Mouse (Mus musculus): Measurements from ENCODE around the gene Tnfaip8l1.

The Tnfaip8l1 gene

DNA sequence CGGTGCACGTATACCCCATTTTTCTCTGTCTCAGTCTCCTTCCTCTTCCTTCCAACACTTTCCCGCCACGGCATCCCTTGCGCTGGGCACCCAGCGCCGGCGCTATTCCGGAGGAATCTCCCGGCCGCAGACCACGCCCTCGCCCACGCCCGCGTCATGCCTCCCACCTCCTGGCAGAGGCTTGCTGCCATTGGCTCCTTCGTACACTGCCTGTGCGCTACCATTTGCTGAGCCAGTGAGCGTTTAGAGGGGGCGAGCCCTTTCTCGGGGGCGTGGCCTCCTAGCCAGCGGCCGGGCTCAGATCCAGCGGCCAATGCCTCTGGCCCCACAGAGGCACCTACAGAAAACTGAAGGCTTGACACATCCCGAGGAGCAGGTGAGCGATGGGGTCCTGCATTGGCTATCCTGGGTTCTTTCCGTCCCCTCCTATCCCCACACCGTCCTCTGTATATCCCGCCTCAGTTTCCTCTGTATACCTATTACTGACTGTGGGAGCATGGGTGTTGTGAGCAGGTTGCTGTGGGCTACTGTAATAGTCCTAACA lies at the start of gene Tnfaip8l1:
Gene Tnfaip8l1, plus strand, starts transcription at position 247 of the 544 bp plus-strand sequence.
- peak; percentile 95 for DNase-seq

DNA sequence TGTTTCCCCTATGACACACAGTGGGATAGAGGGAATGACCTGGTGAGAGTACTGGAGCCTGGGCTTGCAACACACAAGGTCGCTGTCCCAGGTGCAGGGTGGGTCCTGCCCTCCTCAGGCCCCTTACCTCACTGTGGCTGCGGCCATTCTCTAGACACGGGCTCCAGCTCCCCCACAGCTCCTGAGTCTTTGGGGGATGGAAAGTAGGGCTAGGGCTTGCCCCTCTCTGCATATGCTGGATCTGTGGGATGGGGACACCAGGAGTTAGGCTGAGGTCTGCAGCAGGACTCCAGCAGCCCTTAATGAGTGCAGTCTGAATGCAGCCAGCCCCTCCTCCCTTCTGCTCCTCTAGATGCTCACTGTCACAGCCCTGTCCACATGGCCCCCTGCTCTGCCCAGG lies 49.5 kb upstream of the Tnfaip8l1 start:
- no peak for DNase-seq

DNA sequence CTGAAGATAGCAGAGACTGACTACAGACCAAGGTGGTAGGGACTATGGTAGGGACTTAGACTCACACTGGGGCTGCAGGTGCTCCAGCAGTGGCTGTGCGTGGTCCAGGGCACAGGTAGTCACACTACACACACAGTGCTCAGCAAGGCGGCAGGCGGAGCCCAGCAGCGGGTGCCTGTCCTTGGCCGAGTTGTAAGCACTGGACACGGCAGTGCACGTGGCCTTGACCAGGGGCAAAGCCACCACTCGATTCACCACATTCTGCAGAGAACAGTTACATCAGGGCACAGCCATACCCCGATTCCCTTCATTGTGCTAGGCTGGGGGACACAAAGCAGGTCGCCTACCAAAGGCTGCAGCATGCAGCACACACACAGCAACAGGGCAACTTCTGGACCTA lies 46.1 kb upstream of the Tnfaip8l1 start:
- no peak for DNase-seq

DNA sequence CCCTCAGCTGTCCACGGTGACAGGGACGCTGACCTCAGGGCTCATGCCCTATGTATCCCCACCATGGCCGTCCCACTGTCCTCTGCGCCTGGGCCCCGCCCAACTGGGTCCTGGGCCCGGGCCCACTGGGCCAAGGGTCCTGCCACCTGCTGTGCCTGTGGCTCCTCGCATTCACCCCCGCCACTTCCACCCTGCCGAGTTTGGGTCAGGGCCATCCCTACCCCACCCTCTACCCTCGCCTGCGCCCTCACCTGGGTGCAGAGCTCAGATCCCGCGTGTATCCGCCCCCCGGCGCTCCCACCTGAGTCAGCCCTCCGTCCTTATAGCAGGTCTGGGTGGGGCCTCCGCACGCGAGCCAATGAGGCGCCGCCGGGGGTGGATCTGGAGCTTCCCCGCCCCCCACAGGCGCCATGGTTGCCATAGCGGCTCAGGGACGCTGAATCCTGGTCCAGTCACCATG lies 45.0 kb upstream of the Tnfaip8l1 start, which contains the start of gene Plin5:
Gene Plin5, minus strand, starts transcription at position 346 of the 460 bp plus-strand sequence.
- DNase-seq = peak; percentile 74 to 85

DNA sequence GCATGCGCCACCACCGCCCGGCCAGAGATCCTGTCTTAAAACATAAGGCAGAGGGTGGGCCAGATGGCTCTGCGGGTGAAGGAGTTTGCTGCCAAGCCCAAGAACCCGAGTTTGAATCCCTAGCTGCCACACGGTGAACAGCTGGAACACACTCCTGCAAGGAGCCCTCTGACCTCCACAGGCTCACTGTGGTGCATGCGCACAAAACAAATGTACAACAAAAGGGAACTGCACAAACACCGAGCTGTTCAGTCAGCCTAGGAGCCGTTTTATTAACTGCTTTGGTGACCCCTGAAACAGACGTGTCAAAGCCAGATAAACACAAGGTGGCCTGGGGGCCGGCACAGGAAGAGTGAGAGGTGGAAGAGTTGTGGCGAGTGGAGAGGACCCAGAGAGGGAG lies 42.8 kb upstream of the Tnfaip8l1 start:
- DNase-seq = no peak

DNA sequence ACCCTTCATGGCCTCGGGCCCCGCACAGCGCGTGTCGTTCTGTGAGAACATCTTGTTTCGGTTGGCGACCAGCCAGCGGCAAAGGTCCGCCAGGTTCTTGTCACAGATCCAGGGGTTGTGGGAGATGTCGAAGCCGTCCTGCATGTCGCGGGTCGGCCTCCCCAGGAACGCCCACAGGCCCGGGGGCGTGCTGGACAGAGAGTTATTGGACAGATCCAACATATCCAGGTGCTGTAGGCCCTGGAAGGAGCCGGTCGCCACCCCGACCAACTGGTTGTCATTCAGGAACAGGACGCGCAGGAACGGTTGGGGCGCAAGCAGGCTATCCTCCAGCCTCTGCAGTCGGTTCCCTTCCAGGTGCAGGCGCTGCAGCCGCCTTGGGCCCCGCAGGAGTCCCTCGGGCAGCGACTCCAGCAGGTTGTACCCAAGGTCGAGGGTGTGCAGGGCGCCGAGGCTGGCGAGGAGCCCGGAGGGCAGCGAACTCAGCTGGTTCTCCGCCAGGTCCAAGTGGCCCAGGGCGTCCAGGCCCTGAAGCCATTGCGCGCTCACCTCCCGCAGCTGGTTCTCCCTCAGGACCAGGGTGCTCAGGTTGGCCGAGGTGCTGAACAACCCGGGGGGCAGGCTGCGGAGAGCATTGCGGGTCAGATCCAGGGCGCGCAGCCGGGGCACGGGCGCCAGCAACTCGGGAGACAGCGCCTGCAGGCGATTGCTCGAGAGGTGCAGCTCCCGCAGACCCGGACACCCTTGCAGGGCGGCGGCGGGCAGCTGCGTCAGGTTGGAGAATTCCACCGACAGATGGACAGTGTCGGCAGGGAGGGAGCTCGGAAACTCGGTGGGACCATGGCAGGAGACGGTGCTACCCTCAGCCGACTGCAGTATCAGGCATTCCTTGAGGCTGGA lies 42.0 kb upstream of the Tnfaip8l1 start:
- peak; percentile 82 to 84 for DNase-seq

DNA sequence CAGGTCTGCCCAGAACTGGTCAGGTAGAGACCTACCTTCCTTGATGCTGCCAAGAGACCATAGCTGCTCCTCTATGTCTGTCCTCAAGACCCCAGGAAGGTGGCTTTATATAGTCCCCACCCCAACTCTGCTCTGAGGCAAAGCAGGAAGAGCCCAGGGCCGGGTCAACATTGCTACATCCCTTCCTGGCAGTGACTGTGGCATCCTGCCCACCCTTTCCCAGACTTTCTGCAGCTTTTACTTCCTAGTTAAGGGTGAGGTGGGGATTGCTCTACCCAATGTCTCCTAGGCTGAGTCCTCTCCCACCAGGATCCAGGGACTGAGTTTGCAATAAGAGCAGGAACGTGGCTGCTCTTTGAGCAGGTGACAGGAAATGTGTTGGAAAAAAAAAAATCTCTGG lies 40.5 kb upstream of the Tnfaip8l1 start, which contains the start of gene Lrg1:
Gene Lrg1, minus strand, starts transcription at position 176 of the 400 bp plus-strand sequence.
- no peak for DNase-seq

DNA sequence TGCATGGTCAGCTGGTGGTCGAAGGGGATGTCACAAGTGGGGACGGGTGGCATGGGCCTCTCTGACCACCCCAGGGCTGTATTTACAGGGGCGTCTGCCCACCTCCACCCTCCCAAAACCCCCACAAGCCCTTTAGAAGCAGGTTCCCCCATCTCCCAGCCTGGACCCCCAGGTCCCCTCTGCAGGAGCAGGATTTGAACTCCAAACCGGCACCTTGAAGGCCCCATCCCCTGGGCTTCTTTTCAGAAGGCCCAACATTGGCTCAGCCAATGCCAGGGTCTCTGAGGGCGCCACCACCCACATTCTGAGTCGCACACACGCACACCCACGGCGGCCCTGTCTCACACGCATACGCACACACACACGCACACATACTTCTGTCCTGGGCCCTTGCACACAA lies 39.1 kb upstream of the Tnfaip8l1 start:
- no peak for DNase-seq

DNA sequence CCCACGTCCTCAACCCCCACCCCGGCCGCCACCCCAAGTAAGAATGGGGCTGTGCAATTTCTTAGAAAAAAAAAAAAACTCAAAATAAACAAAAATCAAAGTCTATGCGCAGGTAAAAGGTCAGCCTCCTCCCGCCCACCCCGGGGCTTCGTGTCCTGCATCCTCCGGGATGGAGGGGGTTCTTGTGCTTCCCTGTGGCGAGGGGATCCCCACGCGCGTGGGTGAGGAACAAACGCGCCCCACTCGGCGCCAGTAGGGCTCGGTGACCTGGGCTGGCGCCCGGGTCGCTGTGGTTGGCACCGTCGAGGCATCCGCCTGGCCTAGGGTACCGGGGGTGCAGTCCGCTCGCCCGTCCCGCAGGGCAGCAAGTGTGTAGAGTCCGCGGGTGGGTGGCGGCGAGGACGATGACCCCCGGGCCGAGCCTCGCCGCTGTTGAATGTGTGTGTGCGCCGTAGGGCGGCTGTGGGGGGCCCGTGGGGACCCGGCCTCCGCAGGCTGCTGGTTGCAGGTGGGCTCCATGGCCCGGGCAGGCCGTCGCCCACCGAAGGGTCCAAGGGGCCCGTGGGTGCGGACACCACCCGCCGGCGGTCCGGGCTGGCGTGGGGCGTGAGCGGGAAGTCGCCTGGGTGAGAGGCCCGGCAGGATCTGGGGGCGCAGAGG lies 38.5 kb upstream of the Tnfaip8l1 start:
- no peak for DNase-seq

DNA sequence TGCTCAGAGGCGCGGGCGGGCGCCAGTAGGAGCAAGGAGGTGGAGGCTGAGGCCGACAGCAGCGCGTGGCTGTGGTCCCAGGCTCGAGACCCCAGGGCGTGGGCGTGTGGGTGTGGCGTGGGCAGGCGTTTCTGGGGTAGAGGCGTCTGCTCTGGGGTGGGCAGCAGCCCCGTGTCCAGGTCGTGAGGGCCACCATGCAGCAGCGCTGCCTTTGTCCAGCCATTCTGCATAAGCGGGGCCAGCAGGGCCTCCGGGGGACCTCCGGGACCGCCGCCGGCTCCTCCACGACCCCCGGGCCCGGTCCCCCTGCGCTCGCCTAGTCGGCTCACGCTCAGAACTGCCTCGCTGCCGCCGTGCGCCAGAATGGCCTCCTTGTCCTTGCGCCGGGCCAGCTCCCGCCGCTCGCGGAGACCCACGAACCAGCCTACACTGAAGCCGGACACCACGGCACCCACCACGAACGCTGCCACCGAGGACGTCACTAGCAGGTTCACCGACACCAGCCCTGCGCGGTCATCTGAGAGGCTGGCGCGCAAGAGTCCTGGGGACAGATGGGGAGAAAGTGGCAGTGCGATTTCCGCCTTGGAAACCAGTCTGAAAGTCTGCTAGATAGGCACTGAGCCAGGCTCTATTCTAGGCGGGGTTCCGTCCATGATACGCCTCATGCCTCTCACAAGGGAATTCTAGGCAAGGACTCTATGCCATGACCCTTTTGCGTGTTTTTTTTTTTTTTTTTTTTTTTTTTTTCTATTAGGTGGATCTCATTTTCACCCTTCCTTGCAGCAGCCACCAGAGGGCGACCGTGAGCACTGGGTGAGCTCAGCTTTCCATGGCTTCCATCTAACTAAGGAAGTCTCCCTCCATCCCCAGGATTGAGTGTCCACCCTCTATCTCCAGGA lies 37.7 kb upstream of the Tnfaip8l1 start:
- peak in 1 of 2 experiments; percentile 53 for DNase-seq

DNA sequence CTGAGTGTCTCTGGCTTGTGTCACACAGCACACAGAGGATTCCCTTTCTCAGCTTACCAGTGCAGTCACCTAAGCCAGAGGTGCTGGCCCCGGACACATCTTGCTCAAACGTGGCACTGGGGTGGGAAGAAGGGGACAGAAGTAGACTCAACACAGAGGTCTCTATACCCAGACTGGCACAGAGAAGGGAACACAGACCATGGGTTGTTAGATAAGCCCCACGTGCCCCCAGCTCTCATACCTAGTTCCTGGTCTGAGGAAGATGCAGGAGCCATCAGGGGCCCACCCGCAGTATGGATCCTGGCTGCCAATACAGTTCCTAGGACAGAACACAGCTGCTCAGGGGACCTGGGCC lies 37.0 kb upstream of the Tnfaip8l1 start:
- DNase-seq = no peak

DNA sequence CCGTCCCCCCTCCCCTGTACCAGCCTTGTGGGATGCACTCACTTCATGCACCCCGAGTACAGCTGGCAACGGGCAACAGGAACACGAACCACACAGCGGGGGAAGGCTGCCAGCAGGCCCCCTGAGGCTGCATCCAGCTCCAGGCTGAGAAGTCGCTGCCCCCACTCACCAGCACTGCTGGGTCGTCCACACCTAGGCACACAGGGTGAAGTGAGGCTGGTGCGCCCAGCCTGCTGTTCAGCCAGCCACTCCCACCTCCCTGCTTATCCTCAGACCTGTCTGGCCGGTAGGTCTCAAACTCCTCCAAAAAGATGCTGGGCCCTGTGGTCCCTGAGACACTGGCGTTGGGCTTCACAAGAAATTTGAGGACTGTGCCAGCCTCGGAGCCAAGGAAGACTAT lies 36.1 kb upstream of the Tnfaip8l1 start:
- no peak for DNase-seq

DNA sequence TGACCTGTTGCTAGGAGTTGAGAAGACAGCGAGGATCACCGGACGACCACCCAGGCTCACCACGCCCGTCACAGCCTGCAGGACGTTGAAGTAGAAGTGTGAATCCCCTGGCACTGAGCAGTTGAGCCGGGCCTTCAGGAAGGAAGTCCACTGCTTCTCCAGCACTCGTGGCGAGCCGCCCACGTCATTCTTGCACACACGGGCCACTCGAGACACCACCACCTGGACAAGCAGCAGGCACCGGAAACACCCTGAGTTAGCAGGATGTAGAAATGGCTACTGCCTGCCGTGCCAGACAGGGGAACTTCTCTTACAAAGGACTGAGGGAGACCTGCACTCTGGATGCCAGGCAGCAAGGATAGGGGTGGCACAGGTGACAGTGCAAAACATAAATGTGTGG lies 34.0 kb upstream of the Tnfaip8l1 start:
- DNase-seq = peak in 1 of 2 experiments; percentile 4

DNA sequence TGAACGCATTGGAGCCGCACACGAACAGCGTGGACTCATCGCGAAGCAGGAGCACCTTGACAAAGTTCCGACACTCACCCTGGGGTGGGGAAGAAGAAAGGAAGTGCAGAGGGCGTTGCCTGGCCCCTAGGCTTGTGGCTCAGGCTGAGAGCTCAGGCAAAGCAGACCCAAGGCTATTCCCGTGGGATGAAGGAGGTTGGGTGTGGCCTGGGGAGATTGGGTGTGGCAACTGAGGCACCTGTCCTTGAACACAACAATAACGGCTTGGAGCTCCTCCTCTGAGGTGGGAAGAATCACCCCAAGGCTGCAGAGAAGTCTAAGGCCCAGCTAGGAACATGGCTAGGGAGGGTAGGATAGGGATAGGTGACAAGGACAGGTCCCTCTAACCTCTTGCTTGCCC lies 31.1 kb upstream of the Tnfaip8l1 start:
- no peak for DNase-seq

DNA sequence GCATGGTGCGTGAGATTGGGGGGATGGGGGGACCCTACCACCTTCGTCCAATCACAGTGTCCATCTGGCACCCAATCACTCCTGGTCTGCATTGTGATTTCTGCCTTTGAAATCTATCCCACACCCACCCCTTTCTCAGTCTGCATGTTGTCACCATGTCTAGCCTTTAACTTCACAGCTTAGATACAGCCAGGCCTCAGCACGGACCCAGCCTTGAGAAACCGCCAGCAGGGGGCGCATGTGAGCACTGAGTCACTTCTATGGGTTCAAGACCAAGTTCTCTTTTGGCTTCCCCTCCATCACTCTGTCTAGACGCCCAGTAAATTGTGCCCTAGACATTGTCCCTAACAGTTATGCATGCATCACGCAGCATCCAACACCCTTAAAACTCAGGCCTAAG lies 30.5 kb upstream of the Tnfaip8l1 start:
- peak in 1 of 2 experiments; percentile 78 for DNase-seq

DNA sequence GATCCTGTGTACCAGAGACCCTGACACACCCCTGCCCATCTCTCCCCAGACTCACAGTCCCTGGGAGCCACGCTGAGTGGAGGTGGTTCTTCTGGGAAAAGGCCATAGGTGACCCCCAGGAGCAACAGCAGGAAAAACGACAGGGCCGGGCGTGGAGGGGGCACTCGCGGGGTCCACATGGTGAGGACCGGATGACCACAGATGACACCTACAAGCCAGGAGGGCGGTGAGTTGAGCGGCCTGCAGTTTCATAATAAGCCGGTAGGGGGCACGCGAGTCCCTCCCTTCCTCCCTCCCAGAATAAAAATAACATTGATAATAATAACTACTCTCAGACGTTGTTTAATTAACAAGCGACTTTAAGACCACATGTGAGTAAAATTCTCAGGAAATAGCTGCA lies 29.6 kb upstream of the Tnfaip8l1 start:
- peak; percentile 45 to 78 for DNase-seq

DNA sequence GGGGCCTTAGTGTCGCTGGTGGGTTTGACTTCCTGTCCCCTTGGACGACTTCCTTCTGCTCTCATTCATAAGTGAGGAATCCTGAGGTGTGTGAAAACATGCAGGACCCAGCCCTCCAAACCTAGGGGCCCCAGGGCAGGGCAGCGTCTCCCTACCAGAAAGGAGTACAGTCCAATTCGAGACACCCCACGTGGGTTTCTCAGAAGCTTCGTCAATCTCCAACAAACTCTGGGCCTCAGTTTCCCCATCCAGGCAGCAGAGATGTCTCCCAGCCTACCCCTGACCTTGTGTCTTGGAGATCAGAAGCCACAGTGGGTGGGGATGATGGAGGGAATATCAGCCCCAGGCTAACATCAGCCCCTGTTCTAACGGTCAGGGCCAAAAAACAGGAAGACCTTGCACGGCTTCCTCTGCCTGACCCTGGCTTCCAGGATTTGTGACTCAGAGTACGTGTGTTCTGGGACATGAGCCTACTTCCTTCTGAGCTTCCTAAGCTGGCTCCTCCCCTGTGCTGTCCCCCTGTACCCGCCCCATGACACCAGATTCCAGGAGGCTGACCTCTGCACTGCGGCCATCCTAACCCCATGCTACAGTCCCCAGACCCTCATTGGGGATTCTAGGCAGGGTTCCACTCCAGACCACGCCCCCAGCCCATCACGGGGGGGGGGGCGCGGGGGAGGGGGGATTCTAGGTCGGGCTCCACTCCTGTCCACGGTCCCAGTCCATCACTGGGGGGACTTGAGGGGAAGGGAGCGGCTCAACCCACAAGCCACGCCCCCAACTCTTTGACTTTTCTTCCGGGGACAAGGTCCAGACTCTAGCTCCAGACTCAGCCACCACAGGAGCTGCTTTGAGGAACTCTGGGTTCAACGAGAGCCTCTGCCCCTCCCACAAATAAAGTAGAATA lies 28.6 kb upstream of the Tnfaip8l1 start:
- peak; percentile 78 to 79 for DNase-seq

DNA sequence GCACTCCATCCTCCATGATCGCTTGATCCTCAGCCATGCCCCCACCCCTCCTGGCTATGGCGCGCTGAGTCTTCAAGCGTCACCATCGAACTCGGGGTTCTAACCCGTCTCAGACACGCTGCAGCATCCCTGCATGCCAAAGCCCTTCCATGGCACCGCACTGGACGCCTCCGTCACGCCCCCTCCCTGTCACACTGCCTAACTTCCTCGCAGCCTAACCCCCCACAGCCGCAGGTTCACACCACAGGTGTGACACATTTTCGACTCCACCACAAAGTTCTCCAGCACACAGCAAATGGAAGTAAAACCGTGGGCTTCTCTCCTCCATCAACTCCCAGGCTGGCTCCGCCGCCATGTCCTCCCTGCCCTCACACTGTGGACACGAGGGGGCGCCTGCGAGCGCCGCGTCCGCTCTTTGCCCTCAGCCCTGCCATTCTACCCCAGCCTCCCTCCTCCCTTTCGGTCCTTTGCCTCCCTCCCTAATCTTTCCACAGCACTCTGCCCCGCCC lies 27.8 kb upstream of the Tnfaip8l1 start:
- peak; percentile 54 to 76 for DNase-seq

DNA sequence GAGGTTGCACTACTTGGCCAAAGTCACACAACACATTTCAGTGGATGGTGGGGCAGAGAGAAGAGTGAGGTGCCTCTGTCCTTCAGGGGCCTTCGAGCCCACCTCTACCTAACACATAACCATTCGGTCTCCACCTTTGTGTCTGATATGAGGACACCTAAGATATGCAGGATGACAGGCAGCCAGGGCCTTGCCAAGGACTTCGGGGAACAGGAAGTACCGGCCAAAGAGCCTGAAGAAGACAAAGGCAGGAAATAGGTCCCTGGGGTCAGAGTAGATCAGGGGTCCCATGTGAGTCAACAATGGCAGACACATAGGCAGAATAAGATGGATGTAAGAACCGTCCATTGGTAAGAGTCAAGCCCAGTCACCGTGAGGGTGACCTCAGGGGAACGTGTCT lies 25.7 kb upstream of the Tnfaip8l1 start:
- no peak for DNase-seq

DNA sequence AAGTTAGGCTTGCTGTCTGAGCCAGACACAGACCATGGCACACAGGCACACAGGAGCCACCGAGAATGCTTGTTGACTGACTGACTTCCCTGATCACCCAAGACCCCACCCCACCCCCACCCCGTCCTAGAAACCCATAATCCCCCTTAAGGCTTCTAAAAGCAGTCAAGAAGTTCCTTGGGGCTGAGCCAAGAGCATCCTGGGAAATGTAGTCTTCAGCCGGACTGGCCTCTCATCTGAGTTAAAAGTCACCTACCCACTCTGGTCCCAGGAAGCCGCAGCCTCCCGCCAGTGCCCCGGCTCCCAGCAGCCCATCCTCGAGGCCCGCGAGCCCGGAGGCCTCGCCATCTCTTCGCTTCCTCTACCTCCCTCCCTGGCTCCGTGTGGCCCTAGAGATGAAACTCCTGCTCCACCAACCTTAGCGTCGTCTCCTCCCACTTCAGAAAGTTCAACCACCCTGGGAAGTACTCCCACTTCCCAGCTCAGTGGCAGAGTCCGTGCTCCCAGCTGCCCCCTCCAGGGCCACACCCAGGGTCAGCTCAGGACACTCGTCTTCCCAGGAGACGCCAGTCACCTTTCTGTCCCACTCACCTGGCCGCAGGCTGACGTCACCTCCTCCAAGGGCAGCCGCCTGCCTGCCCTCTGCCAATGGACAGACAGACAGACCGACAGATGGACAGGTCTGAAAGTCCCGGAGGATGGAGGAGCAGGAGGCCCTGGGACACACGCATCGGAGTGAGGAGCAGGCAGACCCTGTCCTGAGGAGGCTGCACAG lies 24.3 kb upstream of the Tnfaip8l1 start:
- DNase-seq = no peak

Data from kidney, adult 8-10 months (tissue).